Mouse (Mus musculus) lung, postnatal 0 days (tissue): ENCODE data around the gene Lsm5. TPM values are rescaled to one million over a fixed set of nuclear protein-coding genes. Genes with fewer than 3 reads are reported as not detected.

Experiments used
- ATAC-seq: fragments of 200-750 bp; cut with Nextera tagmentation; 2 replicates; pipeline ENCODE4 v1.8.0; 2017; ENCODE audit warnings: moderate library complexity
- DNase-seq: peaks from one replicate; pipeline ENCODE4 v3.0.0-alpha.2; 2016; ENCODE audit warnings: low spot score
- H3K27ac ChIP-seq: fragments of 300-500 bp; sonication (generic); 2 replicates; pipeline ENCODE4 v1.5.1; 2014; ENCODE audit warnings: antibody characterized with exemption, mild to moderate bottlenecking, low read length, mixed read lengths
- H3K27me3 ChIP-seq: fragments of 300-500 bp; sonication (generic); replicated peaks from 2 replicates; pipeline ENCODE4 v1.6.1; 2014; ENCODE audit warnings: low read length, mixed read lengths; ENCODE audit not compliant: insufficient read depth
- H3K36me3 ChIP-seq: fragments of 300-500 bp; sonication (generic); 2 replicates; pipeline ENCODE4 v1.6.1; 2014; ENCODE audit warnings: low read length, mixed read lengths; ENCODE audit not compliant: insufficient read depth
- H3K4me1 ChIP-seq: fragments of 300-500 bp; sonication (generic); 2 replicates; pipeline ENCODE4 v1.6.1; 2014; ENCODE audit warnings: antibody characterized with exemption, low read depth, low read length, mixed read lengths; ENCODE audit not compliant: insufficient read depth
- H3K4me2 ChIP-seq: fragments of 300-500 bp; sonication (generic); replicated peaks from 2 replicates; pipeline ENCODE4 v1.6.1; 2014; ENCODE audit warnings: low read depth, mild to moderate bottlenecking, low read length, moderate library complexity, mixed read lengths
- H3K4me3 ChIP-seq: fragments of 300-500 bp; sonication (generic); 2 replicates; pipeline ENCODE4 v1.5.1; 2014; ENCODE audit warnings: low read depth, low read length
- H3K9ac ChIP-seq: fragments of 300-500 bp; sonication (generic); replicated peaks from 2 replicates; pipeline ENCODE4 v1.6.1; 2014; ENCODE audit warnings: low read depth, mild to moderate bottlenecking
- H3K9me3 ChIP-seq: fragments of 300-500 bp; sonication (generic); 2 replicates; pipeline ENCODE4 v1.6.1; 2016; ENCODE audit warnings: low read length, mixed read lengths
- CTCF ChIP-seq: IDR thresholded peaks from 2 replicates; pipeline ENCODE4 v1.5.1; 2016; ENCODE audit warnings: antibody characterized with exemption, mild to moderate bottlenecking
- EP300 ChIP-seq: IDR thresholded peaks from 2 replicates; pipeline ENCODE4 v1.6.1; 2016; ENCODE audit warnings: antibody characterized with exemption, mild to moderate bottlenecking, control low read depth
- WGBS: fragments of 180-500 bp; shearing (Covaris S2); extraction: QIAGEN DNeasy Blood & Tissue Kit; methylation state at CpG from one replicate; pipeline ENCODE4 v1.1.7; 2014; 5-methylcytosine and 5-hydroxymethylcytosine counted together
- polyA plus RNA-seq: library from polyadenylated mRNA; unstranded; fragments of >200 nt; fragmentation: Nextera tagmentation; extraction: Ambion mirVana; gene quantifications from 2 replicates; pipeline ENCODE4 v1.2.1, GENCODE M21; 2015

Gene Lsm5
- polyA plus RNA-seq, 1 experiment from 2014 or later: 70.7 TPM

DNA sequence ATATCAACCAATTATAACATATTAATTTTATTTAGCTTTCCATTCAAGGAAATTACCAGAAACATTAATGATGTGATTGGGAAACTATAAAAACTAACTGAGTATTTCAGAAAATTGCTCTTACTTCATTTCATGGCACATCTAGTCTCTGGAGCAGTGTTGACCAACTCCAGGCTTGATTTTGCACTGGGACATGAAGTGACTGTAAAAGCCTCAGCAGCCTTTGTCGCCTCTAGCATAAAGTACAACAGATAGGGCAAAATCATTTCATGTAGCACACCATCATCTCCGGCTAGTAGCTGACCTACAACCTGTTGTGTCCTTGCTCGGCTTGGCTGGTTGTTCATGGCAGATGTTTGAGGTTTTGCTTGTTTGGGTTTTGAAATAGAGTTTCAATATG, 40.1 kb downstream of the Lsm5 start:
- peak; percentile 60 for DNase-seq
- H3K4me2 ChIP-seq: no peak overlapping the region
- no peak for TF ChIP-seq EP300
- TF ChIP-seq CTCF: no peak
- H3K4me3 ChIP-seq: no peak overlapping the region
- ATAC-seq: peak; percentile 71
- no peaks in the 10 kb centered on the region for H3K36me3 ChIP-seq
- H3K9ac ChIP-seq: no peak overlapping the region
- H3K9me3 ChIP-seq: no peaks in the 10 kb centered on the region
- H3K27ac ChIP-seq: no peak overlapping the region
- no peaks in the 10 kb centered on the region for H3K27me3 ChIP-seq
- H3K4me1 ChIP-seq: no peaks in the 10 kb centered on the region
- 63% methylated on average over 3 of the region's 3 CpGs for WGBS

DNA sequence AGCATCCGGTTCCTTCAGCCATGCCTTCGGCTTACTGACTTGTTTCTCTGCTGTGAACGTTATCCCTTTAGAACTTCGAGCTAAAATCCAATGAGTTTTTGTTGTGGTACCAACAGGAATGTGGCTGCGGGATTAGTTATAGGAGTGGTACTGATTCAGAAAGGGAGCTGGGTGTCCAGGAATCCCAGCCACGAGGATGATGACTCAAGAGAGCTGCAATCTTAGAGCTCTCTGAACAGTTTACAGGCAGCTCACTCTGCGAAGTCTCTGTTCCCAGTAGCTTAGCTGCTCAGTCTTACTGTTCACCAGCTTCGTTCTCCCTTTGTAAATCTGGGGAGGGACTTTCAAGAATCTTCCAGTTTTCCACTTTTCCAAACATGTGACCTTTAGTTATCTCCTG, 49.1 kb downstream of the Lsm5 start:
- 70% methylated on average over 8 of the region's 8 CpGs for WGBS
- Histone ChIP-seq H3K36me3 (no peaks in the 10 kb centered on the region), H3K4me3 (no peak overlapping the region), H3K4me1 (no peaks in the 10 kb centered on the region), H3K9me3 (no peaks in the 10 kb centered on the region), H3K4me2 (no peak overlapping the region), H3K27ac (no peak overlapping the region), H3K9ac (no peak overlapping the region), H3K27me3 (0 out of 2 replicates have a peak, but pooled peaks cover 6% of the 10 kb centered on the region)
- DNase-seq (no peak), ATAC-seq (no peak)
- TF ChIP-seq EP300 (no peak), CTCF (no peak)

DNA sequence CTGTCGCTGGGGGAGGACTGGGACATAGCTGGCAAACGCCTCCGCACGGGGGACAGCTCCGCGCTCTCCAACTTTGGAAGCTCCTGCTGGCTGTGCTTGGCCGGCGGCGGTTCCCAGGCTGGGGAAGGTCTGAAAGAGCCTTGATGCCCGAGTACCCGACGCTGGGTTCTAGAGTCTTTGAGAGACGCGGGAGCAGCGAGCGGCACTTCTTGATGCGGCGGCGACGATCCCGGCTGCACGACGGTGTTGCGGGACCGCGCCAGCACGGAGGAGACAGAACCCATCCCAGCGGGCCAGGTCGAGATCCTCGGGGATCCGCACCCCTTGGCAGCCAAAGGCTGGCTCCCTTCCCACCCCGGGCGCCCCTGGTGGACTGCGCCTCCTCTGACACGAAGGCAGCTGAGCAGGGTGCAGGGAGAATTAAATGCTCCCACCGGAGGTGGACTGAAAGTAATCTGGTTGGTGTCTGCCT, 52.4 kb downstream of the Lsm5 start:
- TF ChIP-seq EP300 (no peak), CTCF (peak; percentile 49)
- Histone ChIP-seq H3K36me3 (no peaks in the 10 kb centered on the region), H3K9ac (no peak overlapping the region), H3K9me3 (no peaks in the 10 kb centered on the region), H3K4me3 (peak overlapping the region; percentile 23), H3K4me2 (peak overlapping the region; percentile 54), H3K27ac (no peak overlapping the region), H3K27me3 (0 out of 2 replicates have a peak, but pooled peaks cover 6% of the 10 kb centered on the region), H3K4me1 (no peaks in the 10 kb centered on the region)
- WGBS: under 1% methylated on average over 36 of the region's 36 CpGs
- DNase-seq (peak; percentile 8), ATAC-seq (no peak)

Other genes with a start within 250 kb of the Lsm5 start
- gene Pde1c, start 135.6 kb downstream of the Lsm5 start, polyA plus RNA-seq: 0.26 and 0.52 TPM in 2 replicates
- 9.6 and 10.2 TPM in 2 replicates for gene Avl9, start 10.2 kb upstream of the Lsm5 start, polyA plus RNA-seq
- gene Kbtbd2, start 93.1 kb upstream of the Lsm5 start, polyA plus RNA-seq: 20.5 and 21.5 TPM in 2 replicates
- gene Fkbp9, start 127.3 kb upstream of the Lsm5 start, polyA plus RNA-seq: 130 and 134 TPM in 2 replicates
- 46.4 and 46.6 TPM in 2 replicates for gene Nt5c3, start 219.2 kb upstream of the Lsm5 start, polyA plus RNA-seq
- gene Vmn1r4, start 219.3 kb upstream of the Lsm5 start, polyA plus RNA-seq: 0.14 and 0.17 TPM in 2 replicates